Mouse (Mus musculus): ENCODE results near the gene Esp38. TPM values are rescaled to one million over a fixed set of nuclear protein-coding genes. Genes with fewer than 3 reads are reported as not detected.
"Not testable (repeated sequence)": the region's sequence is repeated elsewhere in the genome, so short reads cannot be mapped to it uniquely, and the experiment has no call there.

Gene Esp38
- not detected in 2 replicates for polyA plus RNA-seq (2015; fragmentation: Nextera tagmentation; extraction: Ambion mirVana)

- Histone ChIP-seq H3K27ac (replicated peaks) (no peak within 1 kb of the TSS), H3K36me3 (no peaks in the 10 kb centered on the region), H3K4me2 (replicated peaks) (no peak within 1 kb of the TSS), H3K9me3 (no peaks in the 10 kb centered on the region), H3K27me3 (no peaks in the 10 kb centered on the region), H3K4me1 (no peaks in the 10 kb centered on the region), H3K4me3 (no peak within 1 kb of the TSS), H3K9ac (replicated peaks) (no peak within 1 kb of the TSS)
- ATAC-seq (replicated peaks) = no peak
- 86% methylated on average over 3 of the region's 3 CpGs for WGBS
These were observed at the start of gene Esp38 for GRCm38 (mm10) chr17:39950220-39950619. Gene Esp38, plus strand, starts transcription at chr17:39950520.

GRCm38 (mm10) chr17:39902928-39903545 is 47.3 kb upstream of the Esp38 start:
- H3K4me2 ChIP-seq (replicated peaks); H3K27me3 ChIP-seq; H3K9ac ChIP-seq (replicated peaks); H3K4me3 ChIP-seq; H3K4me1 ChIP-seq; H3K36me3 ChIP-seq; H3K27ac ChIP-seq (replicated peaks); H3K9me3 ChIP-seq: not testable (repeated sequence)
- 51% methylated on average over 8 of the region's 8 CpGs for whole genome bisulfite sequencing
- 0 out of 2 replicates have a peak, but pooled peaks have one; percentile 60 for ATAC-seq (replicated peaks)

Other genes starting within 250 kb of the Esp38 start
- gene AC192777.2, start 144.9 kb downstream of the Esp38 start, polyA plus RNA-seq (2015; fragmentation: Nextera tagmentation; extraction: Ambion mirVana) = not detected in 2 replicates

Data from forebrain, embryonic 15.5 days (tissue).